Mouse (Mus musculus): ENCODE results near the gene Klc4. TPM values are rescaled to one million over a fixed set of nuclear protein-coding genes. Genes with fewer than 3 reads are reported as not detected.

Gene Klc4
- total RNA-seq, 1 experiment from 2014 or later, result 32.3 TPM

DNA sequence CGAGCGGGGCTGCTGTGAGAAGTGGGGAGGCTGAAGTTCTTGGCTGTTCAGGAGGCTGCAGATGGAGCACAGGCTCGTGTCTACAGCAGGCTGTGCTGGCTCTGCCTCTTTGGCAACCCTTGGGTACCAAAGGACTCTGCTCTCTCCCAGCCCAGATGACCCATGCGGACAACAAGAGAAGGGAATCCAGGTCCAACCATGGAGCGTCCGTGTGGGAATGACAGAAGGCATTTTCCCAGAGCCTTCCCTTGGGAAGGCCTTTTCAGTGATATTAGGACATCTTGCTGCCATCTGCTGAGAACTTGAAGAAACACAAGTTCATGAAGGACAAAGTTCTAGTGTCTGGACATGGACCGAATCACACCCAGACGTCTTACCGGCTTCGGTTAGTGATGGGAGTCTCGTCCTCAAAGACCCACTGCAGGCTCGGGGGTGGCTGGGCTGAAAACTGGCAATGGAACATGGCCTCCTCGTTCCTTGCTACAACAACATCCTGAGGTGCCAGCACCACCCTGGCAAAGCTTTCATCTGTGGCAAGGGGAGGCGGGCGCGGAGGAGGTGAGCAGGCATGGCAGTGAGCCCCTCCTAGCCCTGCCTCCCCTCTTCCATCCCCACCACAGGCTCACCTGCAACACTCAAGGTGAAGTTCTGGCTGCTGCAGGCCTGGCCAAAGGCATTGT, 56.0 kb downstream of the Klc4 start:
- DNase-seq, result no peak

- DNase-seq, result no peak
These were observed 56.9 kb downstream of the Klc4 start for GRCm38 (mm10) chr17:46588913-46589312.

- no peak for DNase-seq
These were observed 57.6 kb downstream of the Klc4 start for GRCm38 (mm10) chr17:46588173-46588572.

DNA sequence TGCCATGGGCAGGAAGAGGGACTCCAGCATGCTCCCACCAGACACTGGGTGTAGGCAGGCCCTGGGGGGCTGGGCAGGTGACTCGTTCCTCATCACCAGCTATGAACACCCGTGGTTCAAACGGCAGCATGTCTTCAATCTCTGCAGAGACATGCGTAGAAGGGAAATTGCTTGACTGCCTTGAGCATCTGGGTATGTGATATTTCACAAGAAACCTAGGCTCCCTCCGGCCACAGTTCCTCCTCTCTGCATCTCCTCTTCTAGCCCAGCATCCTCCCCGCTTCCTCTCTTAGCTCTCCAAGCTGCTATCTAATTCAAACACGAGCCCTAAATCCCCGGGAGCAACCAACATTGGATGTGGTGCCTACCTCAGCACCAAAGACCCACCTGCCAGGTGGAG, 59.5 kb downstream of the Klc4 start:
- no peak for DNase-seq

Other genes with a start within 250 kb of the Klc4 start
- gene Crip3, start 217.1 kb downstream of the Klc4 start, total RNA-seq (2021), result 1.1 and 1.2 TPM in 2 replicates
- gene Slc22a7, start 207.6 kb downstream of the Klc4 start, total RNA-seq (2021), result 0.49 and 14.3 TPM in 2 replicates
- gene Ttbk1, start 158.3 kb downstream of the Klc4 start, total RNA-seq (2021), result 0.78 and 1.4 TPM in 2 replicates
- 5.3 and 7.8 TPM in 2 replicates for gene Dnph1, start 149.3 kb downstream of the Klc4 start, total RNA-seq (2021)
- 17.1 and 20.7 TPM in 2 replicates for gene Cul9, start 99.6 kb downstream of the Klc4 start, total RNA-seq (2021)
- 38.4 and 39.2 TPM in 2 replicates for gene Srf, start 89.8 kb downstream of the Klc4 start, total RNA-seq (2021)
- 13.8 and 16.0 TPM in 2 replicates for gene Ptk7, start 16.5 kb downstream of the Klc4 start, total RNA-seq (2021)
- gene Mrpl2, start 207 bp upstream of the Klc4 start, total RNA-seq (2021), result 127 and 134 TPM in 2 replicates
- gene Cul7, start 4.3 kb upstream of the Klc4 start, total RNA-seq (2021), result 45.5 and 52.3 TPM in 2 replicates
- gene Rrp36, start 28.3 kb upstream of the Klc4 start, total RNA-seq (2021), result 23.7 and 25.7 TPM in 2 replicates
- 80.5 and 90.2 TPM in 2 replicates for gene Mea1, start 32.8 kb upstream of the Klc4 start, total RNA-seq (2021)
- gene Klhdc3, start 34.9 kb upstream of the Klc4 start, total RNA-seq (2021), result 80.0 and 83.6 TPM in 2 replicates
- 47.1 and 49.0 TPM in 2 replicates for gene Ppp2r5d, start 59.1 kb upstream of the Klc4 start, total RNA-seq (2021)
- gene Pex6, start 65.4 kb upstream of the Klc4 start, total RNA-seq (2021), result 70.2 and 72.3 TPM in 2 replicates
- gene Gnmt, start 83.1 kb upstream of the Klc4 start, total RNA-seq (2021), result 6.9 and 124 TPM in 2 replicates
- 41.0 and 43.1 TPM in 2 replicates for gene Cnpy3, start 106.2 kb upstream of the Klc4 start, total RNA-seq (2021)
- 0.33 TPM in 1 of 2 replicates, not detected in the other for gene Ptcra, start 117.7 kb upstream of the Klc4 start, total RNA-seq (2021)
- gene 2310039H08Rik, start 126.6 kb upstream of the Klc4 start, total RNA-seq (2021), result 62.9 and 66.5 TPM in 2 replicates
- 92.0 and 97.4 TPM in 2 replicates for gene Rpl7l1, start 136.7 kb upstream of the Klc4 start, total RNA-seq (2021)
- gene Bicral, start 212.5 kb upstream of the Klc4 start, total RNA-seq (2021), result 19.4 and 20.1 TPM in 2 replicates
- gene Tbcc, start 244.7 kb upstream of the Klc4 start, total RNA-seq (2021), result 20.6 and 20.7 TPM in 2 replicates

Data from adrenal gland, postnatal 14 days (tissue).